Mouse (Mus musculus) T-helper 2 cell (primary cell): ENCODE measurements around the gene Spock1.
"Not testable (repeated sequence)": the region's sequence is repeated elsewhere in the genome, so short reads cannot be mapped to it uniquely, and the experiment has no call there.

Experiments
- in situ Hi-C: fragments of 300-600 bp; cut with MboI, MseI; formaldehyde crosslinking; loops from one replicate; pipeline ENCODE4 v1.15.1; 2025; ENCODE audit warnings: high pct_unique_total_duplicates

Spock1 gene

DNA sequence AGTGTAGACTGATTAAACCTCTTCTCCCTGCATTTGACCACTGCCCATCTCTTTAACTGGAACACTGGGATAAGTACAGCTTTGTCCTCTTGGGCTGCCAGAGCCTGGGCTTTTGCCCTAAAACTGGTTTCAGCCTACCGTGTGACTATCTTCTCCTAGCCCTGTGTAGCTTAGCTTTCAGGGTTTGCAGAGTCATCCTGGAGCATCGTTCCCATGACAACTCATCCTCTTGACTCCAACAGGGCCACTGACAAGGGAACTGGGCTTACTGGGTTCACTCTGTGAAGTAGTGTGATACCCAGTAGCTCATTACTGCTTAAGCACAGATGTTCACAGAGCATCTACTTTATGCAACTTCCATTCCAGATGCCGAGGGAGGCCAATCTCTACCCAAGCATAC, 303.7 kb downstream of the Spock1 start:
- in situ Hi-C loops = loop anchor here (25.0 kb wide), 1 partner anchor 1692 kb away; no protein-coding TSS in a partner anchor

DNA sequence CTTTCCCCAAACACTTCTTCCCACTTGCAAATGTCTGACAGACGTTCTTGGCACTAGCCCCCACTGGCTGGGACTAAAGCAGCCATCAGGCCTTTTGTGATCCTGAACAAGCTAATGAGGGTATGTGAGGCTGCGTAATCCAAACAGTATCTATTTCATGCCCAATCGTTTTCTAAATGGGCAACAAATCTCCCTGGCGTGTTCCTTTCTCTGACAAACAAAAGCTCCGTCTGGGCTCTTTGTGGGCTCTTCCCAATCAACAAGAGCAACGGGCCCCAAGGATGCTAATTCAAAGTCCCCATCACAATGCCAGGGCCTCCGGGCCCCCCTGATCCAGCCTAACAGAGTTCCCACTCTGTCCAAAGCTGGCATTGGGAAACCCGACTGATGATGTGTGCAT, 304.9 kb downstream of the Spock1 start:
- in situ Hi-C loops = loop anchor here (25.0 kb wide), 1 partner anchor 1691 kb away; no protein-coding TSS in a partner anchor

DNA sequence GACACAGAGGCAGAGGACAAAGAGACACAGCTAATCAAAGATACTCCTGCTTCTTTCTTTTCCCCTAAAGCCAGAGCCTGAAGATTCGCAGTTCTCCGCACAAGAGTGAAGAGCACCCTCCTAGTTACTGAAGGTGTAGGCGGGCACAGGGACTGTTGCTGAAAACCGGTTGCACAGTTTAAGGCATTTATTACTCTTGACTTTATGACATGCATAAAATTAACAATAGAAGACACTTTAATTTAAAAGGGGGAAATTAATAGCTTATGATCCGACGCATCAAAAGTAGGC, 312.4 kb downstream of the Spock1 start:
- in situ Hi-C loops = no loop called here

DNA sequence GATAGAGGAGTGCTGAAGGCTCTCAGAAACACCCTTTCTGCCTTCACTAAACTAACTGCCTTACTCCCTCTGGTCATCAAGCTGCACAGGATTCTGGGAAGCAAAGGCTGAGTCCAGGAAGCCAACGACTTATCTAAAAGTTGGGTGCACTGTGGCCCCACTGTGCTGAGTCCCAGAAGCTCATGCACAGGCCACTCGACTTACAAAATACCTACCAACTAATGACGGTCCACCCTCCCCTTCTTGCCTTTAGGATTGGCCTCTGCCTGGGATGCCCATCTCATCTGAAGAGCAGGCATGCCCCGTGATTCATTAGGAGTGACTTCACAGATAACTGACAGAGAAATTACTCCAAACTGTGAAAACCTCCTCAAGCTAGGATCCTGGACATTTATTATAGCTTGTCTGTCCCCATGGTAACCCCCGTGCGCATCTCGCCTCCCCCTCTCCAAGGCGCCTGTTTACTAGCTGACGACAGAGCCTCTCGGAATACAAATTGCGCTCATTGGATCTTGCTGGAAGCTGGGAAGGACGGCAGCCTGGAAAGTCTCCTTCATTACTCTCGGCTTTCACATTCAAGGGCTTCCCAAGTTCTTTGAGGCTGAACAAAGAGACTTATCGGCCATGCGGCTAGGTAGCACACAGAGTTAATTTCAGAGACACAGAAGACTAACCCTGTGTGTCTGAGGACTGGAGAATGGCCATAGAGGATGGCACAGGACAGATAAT, 312.9 kb downstream of the Spock1 start:
- in situ Hi-C loops = no loop called here

DNA sequence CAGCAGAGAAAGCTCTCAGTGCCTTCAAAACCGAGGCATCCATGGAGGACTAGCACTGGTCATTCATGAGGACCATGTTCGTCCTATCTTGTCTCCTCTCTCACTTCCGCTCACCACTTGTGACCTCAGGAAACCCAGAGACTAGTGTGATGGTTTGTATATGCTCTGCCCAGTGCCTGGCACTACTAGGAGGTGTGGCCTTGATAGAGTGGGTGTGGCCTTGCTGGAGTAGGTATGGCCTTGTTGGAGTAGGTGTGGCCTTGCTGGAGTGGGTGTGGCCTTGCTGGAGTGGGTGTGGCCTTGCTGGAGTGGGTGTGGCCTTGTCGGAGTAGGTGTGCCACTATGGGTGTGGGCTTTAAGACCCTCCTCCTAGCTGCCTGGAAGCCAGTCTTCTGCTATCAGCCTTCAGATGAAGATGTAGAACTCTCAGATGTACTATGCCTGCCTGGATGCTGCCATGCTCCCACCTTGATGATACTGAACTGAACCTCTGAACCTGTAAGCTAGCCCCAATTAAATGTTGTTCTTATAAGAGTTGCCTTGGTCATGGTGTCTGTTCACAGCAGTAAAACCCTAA, 318.7 kb downstream of the Spock1 start:
- in situ Hi-C loops = not testable (repeated sequence)

DNA sequence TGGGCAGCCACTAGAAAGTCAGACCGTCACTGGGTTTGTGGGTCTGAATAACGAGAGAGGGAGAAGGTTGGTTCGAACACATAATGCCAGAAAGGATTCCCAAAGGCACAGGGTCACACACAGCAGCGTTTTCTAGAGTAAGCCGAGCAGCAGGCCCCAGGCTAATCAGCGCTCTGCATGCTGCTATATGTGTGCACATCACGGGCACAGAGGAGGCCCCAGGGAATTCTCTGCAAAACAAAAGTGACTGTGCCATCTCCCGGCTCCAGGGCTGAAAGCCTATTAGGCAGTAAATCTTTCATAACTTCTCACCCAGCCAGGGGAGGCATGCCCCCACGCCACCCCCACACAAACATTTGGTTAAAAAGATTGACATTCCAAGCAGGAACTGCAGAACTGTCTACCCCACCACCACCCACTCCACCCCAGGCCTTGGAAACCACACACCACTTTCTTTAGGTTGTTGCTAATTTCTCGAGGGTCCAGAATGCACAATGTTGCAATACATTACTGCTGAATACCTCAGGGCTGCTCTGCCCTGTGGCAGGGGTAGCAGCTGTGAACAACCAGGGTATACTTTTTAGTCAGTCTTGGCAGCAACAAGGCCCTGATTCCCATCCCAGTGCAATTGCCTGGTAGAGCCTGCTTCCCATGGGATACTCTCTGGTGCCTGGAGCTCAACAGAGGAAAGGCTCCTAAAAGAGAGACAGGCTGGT, 319.4 kb downstream of the Spock1 start:
- in situ Hi-C loops = no loop called here

DNA sequence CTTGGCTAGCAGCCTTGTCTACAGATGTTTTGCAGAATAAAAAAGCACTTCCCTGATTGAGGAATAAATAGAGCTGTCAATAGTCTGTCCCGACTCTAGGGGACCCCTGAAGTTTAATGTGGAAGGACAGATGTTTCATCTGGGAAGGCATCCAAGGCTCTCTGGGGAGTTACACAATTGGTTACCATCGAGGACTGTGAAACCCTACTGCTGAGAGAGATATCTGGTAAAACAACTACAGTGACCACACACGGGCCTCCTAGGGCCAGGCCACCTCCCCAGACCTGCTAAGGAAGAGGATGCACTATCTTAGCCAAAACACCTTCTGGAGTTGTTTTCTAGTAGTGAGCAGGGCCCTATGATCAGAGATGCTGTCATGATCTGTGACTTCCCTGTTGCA, 323.0 kb downstream of the Spock1 start:
- in situ Hi-C loops = no loop called here

DNA sequence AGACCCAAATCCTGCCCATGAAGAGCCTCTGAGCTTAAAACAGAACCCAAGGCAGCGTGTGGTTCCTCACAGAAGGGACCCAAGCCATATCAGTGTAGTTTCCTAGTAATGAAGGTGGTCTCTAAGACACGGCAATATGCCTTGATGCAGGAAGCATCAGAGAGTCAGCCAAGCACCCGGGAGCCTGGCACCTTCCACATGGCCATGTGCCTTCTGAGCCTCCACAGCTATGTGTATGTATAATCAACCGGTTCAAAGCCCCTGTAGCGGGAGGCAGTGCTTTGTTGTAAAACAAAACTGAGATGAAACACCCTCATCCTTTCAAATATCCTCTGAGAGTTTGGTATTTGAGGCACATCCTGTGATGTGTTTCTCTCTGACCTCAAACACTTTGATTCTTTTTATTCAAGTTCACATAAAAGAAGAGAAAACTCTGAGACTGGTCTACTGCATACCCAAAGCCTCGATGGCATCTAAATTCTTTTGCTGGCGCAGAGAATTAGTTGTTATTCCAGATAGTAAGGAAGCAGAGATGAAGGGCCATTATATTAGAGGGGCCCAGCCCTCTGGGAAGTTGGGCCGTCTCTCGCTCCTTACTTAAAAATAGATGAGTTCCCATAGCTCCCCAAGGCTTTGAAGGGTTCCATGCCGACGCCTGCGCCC, 325.7 kb downstream of the Spock1 start:
- in situ Hi-C loops = no loop called here

DNA sequence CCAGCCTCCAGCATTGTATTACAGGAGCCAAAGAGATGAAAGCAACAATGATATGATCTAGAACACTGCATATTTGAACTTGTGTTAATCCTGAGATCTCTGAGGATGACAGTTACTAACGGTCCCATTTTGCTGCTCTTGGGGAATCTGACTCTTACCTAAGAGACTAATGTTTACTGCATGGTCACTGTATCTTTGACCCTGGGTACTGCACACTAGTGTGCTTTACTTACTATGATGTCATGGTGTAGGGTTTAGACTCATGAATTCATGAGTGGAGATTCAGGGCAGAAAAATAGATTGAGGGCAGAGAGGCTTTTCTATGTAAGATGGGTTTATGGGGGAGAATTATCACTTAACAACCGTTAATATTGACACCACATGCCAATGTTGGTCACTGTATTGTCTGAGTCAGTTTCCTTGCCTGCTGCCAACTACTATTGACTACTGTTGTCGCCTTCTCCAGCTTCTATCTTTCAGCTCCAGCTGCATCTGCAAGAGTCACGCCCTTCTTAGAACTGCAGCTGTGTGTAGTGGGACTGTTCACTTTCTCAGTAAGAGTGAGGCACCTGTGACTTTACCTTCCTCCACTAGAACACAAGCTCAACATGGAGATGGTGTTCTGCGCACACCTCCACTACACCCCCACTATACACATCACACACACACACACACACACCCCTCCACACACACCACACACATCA, 330.4 kb downstream of the Spock1 start:
- in situ Hi-C loops = no loop called here

DNA sequence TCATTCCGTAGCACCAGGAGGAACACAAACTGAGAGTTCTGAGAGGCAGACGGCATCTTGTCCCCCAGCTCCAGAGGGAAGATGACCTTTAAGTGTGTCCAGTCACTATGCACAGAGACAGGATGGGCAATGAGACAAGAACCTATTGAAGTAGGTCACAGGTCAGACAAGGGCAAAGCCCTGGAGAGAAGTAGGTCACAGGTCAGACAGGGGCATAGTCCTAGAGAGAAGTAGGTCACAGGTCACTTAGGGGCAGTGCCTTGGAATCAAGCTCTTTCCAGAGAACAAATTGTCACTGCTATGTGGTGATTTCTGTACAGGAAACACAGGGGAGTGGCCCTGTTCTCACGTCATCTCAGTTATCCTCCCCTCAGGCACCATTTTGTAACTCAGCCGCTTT, 334.6 kb downstream of the Spock1 start:
- in situ Hi-C loops = no loop called here

DNA sequence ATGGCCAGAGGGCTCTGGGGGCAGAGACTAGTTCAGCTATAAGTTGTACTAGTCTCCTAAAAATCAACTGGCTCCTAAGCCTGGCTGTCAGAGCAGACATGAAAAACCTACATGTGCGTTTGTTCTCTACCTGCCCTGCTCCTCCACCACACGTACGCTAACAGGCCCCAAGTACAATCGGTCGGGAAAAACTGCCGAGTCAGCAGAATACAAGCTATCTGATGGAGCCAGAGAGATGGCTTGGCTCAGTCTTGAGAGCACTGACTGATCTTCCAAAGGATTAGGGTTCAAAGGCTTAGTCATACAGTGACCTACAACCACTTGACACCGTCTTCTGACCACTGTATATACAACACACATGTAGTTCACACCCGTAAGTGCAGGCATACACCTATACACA, 339.7 kb downstream of the Spock1 start:
- in situ Hi-C loops = no loop called here

DNA sequence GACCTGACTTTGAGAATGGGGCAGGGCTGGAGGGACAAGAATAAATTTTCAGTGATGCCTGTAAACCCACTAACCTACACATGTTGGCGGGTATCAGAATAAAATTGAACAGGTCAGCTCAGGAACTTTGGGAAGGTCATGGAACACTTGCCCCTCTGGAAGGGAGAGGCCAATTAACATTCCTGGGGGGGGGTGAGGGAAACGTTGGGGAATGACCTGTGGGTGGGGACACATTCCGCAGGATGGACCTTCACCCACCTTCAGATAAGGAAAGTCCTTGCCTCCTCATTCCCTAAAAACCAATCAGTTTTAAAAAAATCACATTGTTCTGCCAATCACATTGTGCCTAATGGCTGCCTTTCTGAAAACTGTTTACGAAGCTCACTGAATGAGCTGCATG, 352.9 kb downstream of the Spock1 start:
- in situ Hi-C loops = no loop called here

DNA sequence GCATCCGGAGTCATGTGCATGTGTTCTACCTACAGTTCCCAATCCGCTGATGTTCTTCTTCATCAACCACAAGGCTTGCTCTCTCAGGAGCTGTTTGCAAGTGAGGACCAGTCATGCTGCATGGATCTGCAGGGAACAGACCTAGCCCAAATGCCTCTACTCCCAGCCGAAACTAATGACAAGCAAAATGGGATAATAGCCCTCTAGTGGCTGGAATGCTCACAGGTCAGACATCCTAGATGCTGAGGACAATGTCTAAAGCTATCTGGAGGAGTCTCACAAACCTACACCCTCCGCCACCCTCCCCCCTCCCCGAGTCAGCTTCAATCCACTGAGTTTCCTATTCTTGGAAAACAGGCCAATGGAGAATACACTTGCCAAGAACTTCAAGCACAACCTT, 358.4 kb downstream of the Spock1 start:
- in situ Hi-C loops = no loop called here

DNA sequence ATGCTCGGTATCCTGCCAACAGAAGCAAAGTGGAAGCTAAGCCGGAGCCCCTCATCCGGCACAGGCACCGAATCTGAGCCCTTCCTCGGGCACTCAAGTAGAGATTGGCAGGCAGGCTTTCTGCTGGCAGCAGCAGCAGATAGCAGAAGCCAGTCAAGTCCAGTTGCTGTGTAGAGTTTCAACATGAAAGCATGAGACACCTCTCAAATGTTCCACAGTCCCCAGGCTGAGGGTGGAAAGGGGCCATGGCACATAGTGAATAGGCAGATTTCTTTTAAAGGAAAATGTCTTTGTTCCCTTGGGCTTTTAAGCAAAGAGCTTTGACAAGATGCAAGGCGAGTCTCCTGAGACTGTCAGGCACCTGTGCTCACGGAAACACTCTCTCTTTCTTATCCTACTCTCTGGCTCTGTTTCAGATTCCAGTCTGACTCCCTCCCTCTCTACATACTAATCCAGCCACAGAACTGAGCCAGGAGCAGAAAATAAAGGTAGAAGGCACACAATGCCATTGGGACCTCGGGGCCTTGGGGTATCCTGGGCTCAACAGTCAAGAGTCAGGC, 371.1 kb downstream of the Spock1 start:
- in situ Hi-C loops = no loop called here

DNA sequence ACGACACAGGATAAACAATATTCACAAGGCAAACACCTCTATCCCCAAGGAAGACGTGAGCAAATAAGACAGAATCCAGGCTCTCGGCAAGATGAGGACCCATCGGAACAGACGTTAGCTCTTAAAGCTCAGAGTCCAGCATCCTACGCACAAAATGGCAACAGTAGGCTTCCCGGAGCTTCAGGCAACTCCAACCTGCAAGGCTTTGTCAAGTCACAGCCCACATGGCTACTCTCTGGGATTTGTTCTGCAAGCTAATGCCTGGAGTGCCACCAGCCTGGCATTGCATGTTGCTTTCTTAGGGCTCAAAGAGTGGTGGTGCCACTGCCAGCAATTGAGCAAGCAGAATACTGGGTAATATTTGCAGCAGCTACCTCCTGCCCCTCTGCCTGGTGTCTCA, 373.8 kb downstream of the Spock1 start:
- in situ Hi-C loops = no loop called here

DNA sequence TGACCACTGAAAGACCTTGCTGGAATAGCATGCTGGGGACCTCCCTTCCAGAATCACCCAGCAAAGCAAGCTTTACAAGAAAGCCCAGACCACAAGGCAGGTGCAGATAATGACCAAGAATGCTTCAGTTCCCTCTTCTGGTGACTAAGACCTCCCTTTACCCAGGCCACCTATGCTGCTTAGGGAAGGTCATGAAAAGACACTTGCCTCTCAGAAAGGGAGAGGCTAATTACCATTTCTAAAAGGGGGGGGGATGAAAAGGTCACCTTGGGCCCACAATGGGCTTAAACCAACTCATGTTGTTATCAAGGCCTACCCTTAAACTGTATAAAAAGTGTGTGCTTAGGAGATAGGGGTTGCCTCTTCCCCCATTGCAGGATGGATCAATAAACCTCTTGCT, 382.2 kb downstream of the Spock1 start:
- in situ Hi-C loops = no loop called here

DNA sequence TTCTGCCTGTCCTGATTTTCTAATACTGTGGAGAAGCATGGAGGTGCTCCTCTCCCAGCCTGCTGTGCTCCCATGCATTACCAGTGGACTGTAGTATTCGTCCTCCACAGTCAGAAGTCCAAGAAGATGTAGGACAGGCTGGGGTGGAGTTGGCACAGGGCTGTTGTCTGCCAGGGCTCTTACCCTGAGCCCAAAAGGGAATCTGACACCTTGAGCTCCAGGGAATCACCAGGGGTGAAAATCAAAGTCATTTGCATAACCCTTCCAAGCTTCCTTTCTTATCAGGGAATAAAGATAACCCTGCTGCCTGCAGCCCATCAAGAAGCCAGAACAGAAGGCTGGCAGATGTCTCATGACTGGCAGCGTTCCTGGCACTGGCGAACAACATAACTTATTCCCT, 383.6 kb downstream of the Spock1 start:
- in situ Hi-C loops = no loop called here

DNA sequence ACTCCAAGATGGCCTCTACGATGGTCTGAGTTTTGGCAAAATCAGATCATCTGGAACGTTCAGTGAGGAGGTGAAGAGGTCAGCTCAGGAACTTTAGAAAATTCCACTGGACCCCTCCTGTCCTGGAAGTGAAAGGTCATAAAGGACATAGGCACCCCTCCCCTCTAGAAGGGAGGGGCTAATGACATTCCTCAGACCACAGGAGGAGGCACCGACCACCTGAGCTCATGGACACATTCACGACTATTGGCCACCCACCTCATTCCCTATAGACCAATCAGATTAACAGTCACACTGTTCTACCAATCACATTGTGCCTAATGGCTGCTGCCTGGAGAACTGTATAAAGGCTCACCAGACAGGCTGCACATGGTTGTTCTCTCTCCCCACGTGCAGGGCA, 384.8 kb downstream of the Spock1 start:
- in situ Hi-C loops = no loop called here

DNA sequence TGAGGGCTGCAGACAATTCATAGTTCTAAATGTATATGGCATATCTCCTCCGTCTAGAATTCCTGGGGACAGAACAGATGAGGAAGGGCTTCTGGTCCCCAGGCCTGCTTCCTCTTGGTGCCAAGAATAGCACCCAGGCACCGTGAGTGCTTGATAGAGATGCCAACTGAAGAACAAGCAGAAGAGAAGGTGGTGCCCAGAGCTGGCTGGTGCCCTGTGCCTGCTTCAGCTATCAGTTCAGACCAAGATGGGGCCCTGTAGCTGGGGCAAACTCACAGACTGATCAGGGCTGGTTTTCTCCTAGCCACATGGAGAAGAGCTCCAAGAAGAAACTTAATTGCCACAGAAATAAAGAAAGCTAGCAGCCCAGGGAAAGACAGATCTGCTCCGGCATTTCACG, 385.8 kb downstream of the Spock1 start:
- in situ Hi-C loops = no loop called here

DNA sequence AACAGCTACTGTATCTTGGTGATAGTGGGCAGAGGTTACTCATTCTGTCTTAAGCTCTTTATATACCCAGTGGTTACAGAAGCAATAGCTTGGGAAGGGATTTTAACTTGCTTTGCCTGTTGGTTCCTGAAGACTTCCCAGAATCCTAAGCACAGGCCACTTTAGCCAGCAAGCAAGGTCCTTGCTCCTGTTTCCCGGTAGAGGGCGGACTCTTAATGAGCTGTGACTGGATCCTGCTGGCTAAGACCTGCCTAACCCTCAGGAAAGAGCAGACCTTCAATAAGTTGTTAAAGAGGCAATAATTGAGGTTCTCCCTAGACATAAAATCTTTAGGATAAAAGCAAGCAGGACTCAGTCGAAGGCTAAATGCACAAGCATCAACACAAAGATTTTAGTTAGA, 387.0 kb downstream of the Spock1 start:
- in situ Hi-C loops = no loop called here

DNA sequence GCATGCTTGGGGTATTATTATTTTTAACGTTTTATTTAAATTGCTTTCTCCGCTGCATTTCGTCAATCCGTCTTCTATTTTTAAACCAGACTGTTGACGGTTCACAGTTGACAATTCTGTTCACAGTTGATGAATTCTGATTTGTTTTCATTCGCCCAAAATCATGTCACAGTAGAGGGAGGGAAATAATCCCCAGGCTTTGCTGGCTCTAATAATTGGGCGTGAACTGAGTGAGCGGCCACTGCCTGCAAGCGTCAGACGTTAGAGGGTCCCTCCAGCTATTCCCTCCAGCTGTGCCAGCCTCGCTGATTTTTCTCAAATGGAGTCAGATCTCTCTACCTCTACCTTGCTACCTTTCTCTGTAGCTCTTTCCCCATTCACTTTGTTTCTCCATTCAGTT, 388.3 kb downstream of the Spock1 start:
- in situ Hi-C loops = no loop called here

DNA sequence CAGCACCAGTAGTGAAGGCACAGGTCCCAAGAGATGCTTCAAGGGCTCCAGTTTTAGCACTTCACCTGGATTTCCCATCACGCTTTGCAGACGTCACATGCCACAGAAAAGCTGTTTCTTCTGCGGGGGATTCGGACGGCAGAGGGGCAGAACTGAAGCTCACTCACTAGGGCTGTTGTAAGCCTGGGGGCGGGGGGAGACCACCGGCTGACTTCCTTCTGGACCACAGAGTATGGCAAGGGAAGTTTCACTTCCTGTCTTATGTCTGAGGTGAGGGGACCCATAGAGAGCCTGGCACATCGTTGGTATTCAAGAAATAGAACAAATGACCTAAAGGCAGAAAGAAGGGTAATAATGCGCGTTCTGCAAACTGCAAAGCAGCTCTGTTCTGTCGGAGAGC, 392.4 kb downstream of the Spock1 start:
- in situ Hi-C loops = no loop called here
